16 mouse cellular contexts compared by ENCODE assay signal in genomic region chr19:26734704-26735109, GRCm38 (mm10).
DNase-seq lines count a peak whose midpoint lies in the region; ATAC-seq lines count a peak whose summit lies in the region.
"Had no signal": no experiment of that assay in that cellular context is flagged by ENCODE, and none has a peak within 500 bp of the region (broad histone marks: within the 10 kb centered on the region; RNA-seq: fewer than 3 reads in every experiment).

No protein-coding gene starts in this region.

- peak; percentile 4 for DNase-seq in kidney, postnatal 10 days
- DNase-seq in kidney, adult 9 months = no peak
- no peak for DNase-seq in adipocyte (ENCODE audit: low spot score)
- no peak for DNase-seq in urinary bladder, adult 2 months (ENCODE audit: low spot score)
- DNase-seq: adrenal gland, postnatal 25 days; cerebellum, adult 8-10 months; heart, adult 2 months; kidney, adult 8-10 months; kidney, postnatal 4 days; lung, postnatal 14 days; retina, postnatal 1 day had no signal

- no peak overlapping the region for H3K4me2 ChIP-seq in forebrain, embryonic 16.5 days (ENCODE audit: low read length)
- H3K4me2 ChIP-seq in midbrain, embryonic 13.5 days (replicated peaks) = no peak overlapping the region
- peak overlapping the region; percentile 0; the same call in 1 of the 2 replicates for H3K4me2 ChIP-seq in neural tube, embryonic 15.5 days
- H3K4me2 ChIP-seq: embryonic facial prominence, embryonic 13.5 days; limb, embryonic 15.5 days had no signal

- ATAC-seq in forebrain, embryonic 16.5 days = peak; percentile 21; the same call in 1 of the 2 replicates
- ATAC-seq in midbrain, embryonic 13.5 days = peak; percentile 65
- peak; percentile 67 for ATAC-seq in neural tube, embryonic 15.5 days (ENCODE audit: low FRiP score)

- H3K36me3 ChIP-seq in forebrain, embryonic 16.5 days (ENCODE audit: control insufficient read depth, insufficient read depth) = no peaks in the 10 kb centered on the region
- H3K36me3 ChIP-seq in midbrain, embryonic 13.5 days = no peaks in the 10 kb centered on the region
- H3K36me3 ChIP-seq in neural tube, embryonic 15.5 days = no peaks in the 10 kb centered on the region
- H3K36me3 ChIP-seq: limb, embryonic 15.5 days had no signal

- no peak overlapping the region for H3K4me3 ChIP-seq in forebrain, embryonic 16.5 days (replicated peaks; ENCODE audit: low read length)
- no peak overlapping the region for H3K4me3 ChIP-seq in midbrain, embryonic 13.5 days (replicated peaks)
- H3K4me3 ChIP-seq in neural tube, embryonic 15.5 days (replicated peaks) = no peak overlapping the region
- H3K4me3 ChIP-seq: embryonic facial prominence, embryonic 13.5 days; heart, adult 2 months; limb, embryonic 15.5 days had no signal

- no peak overlapping the region for H3K27ac ChIP-seq in forebrain, embryonic 16.5 days (ENCODE audit: low read length)
- peak overlapping the region; percentile 59 for H3K27ac ChIP-seq in midbrain, embryonic 13.5 days
- peak overlapping the region; percentile 34 for H3K27ac ChIP-seq in neural tube, embryonic 15.5 days (replicated peaks)
- H3K27ac ChIP-seq: heart, adult 2 months had no signal

- H3K27me3 ChIP-seq in forebrain, embryonic 16.5 days (replicated peaks; ENCODE audit: control insufficient read depth, insufficient read depth, low read length) = no peaks in the 10 kb centered on the region
- no peaks in the 10 kb centered on the region for H3K27me3 ChIP-seq in midbrain, embryonic 13.5 days
- H3K27me3 ChIP-seq in neural tube, embryonic 15.5 days (replicated peaks) = no peaks in the 10 kb centered on the region
- H3K27me3 ChIP-seq: embryonic facial prominence, embryonic 13.5 days; limb, embryonic 15.5 days had no signal

- H3K9ac ChIP-seq in forebrain, embryonic 16.5 days (replicated peaks; ENCODE audit: low read depth, low read length) = no peak overlapping the region
- H3K9ac ChIP-seq in midbrain, embryonic 13.5 days (replicated peaks) = no peak overlapping the region
- H3K9ac ChIP-seq in neural tube, embryonic 15.5 days (replicated peaks) = no peak overlapping the region
- H3K9ac ChIP-seq: embryonic facial prominence, embryonic 13.5 days; limb, embryonic 15.5 days had no signal

- WGBS in forebrain, embryonic 16.5 days = 62% methylated on average over 10 of the region's 10 CpGs
- WGBS in midbrain, embryonic 13.5 days = 62% methylated on average over 10 of the region's 10 CpGs
- WGBS in neural tube, embryonic 15.5 days = 30% methylated on average over 10 of the region's 10 CpGs

- H3K4me1 ChIP-seq in forebrain, embryonic 16.5 days (replicated peaks; ENCODE audit: control insufficient read depth, insufficient read depth, low read length) = peaks cover 23% of the 10 kb centered on the region
- peaks cover 20% of the 10 kb centered on the region for H3K4me1 ChIP-seq in midbrain, embryonic 13.5 days (replicated peaks)
- H3K4me1 ChIP-seq in neural tube, embryonic 15.5 days = peaks cover 24% of the 10 kb centered on the region

- H3K9me3 ChIP-seq in forebrain, embryonic 16.5 days (ENCODE audit: control insufficient read depth, low read length) = no peaks in the 10 kb centered on the region
- H3K9me3 ChIP-seq in midbrain, embryonic 13.5 days = no peaks in the 10 kb centered on the region
- no peaks in the 10 kb centered on the region for H3K9me3 ChIP-seq in neural tube, embryonic 15.5 days (replicated peaks)
- H3K9me3 ChIP-seq: embryonic facial prominence, embryonic 13.5 days; limb, embryonic 15.5 days had no signal
